Mouse (Mus musculus) layer of hippocampus, adult 18-20 months (tissue): ENCODE results near the gene Odf2l. TPM values are rescaled to one million over a fixed set of nuclear protein-coding genes. Genes with fewer than 3 reads are reported as not detected.

Experiments used
- DNase-seq, 2 experiments: peaks; one replicate each; pipeline ENCODE4 v3.0.0; 2022; ENCODE audit warnings: low spot score in 2 of 2
- total RNA-seq, 2 experiments: library from RNA; stranded (reverse); gene quantifications; 2 replicates each; pipeline ENCODE4 v1.2.3; 2021

The Odf2l gene
- total RNA-seq, 2 experiments from 2014 or later = 17.0 to 17.7 TPM

GRCm38 (mm10) chr3:145198050-145198449 is 79.7 kb downstream of the Odf2l start:
- DNase-seq = no peak

Other genes starting within 250 kb of the Odf2l start
- not detected for gene Clca4b, start 186.1 kb upstream of the Odf2l start, total RNA-seq
- not detected for gene Clca4a, start 143.5 kb upstream of the Odf2l start, total RNA-seq
- gene Clca1, start 85.8 kb upstream of the Odf2l start, total RNA-seq = under 1 TPM in 1 of 2 experiments, not detected in 1; 0.07 TPM
- gene Clca2, start 19.1 kb upstream of the Odf2l start, total RNA-seq = not detected
- gene Col24a1, start 173.9 kb downstream of the Odf2l start, total RNA-seq = under 1 TPM; 0.13 to 0.35 TPM